18 mouse cellular contexts compared by ENCODE assay signal in the genomic region with DNA sequence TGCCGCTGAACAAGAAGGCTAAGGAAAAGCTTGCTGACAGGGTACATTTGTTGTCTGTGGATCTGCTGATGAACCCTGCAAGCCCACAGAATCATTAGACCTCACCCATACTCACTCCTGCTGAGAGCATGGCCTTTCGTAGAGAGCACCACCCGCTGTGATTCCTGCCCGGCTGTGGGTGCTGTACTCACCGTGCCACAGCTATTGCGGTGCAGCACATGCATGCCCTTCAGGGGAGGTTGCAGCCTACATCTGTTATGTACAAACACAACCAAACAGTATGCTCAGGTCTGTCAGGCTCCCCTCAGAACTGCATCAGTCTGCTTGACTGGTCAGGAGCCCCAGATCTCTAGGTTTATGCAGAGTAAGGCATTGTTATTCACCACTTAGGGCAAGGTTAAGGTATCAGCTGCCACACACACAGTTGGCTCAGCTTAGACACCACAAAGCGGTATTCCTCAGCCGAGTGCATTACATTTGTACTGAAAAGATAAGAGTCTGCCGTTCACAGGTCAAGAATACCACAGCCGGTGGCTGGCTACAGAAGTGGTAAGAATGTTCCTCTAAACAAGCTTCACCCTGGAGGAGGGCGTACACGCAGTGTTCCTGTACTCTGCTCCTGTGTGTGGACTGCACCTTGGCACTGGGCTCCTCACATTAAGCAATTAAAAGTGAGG. TPM values are rescaled to one million over a fixed set of nuclear protein-coding genes. Genes with fewer than 3 reads are reported as not detected.
DNase-seq lines count a peak whose midpoint lies in the region; ATAC-seq and TF ChIP-seq lines count a peak whose summit lies in the region.
"Had no signal": no experiment of that assay in that cellular context is flagged by ENCODE, and none has a peak within 500 bp of the region (broad histone marks: within the 10 kb centered on the region; RNA-seq: fewer than 3 reads in every experiment).

No protein-coding gene starts in this region.

- no peaks in the 10 kb centered on the region for H3K27me3 ChIP-seq in heart, embryonic 16.5 days (ENCODE audit: control insufficient read depth, insufficient read depth, low read length)
- no peaks in the 10 kb centered on the region for H3K27me3 ChIP-seq in MEL (ENCODE audit: control insufficient read depth in 1 of 2, insufficient read depth in 2 of 2, low read length in 2 of 2)
- no peaks in the 10 kb centered on the region for H3K27me3 ChIP-seq in liver, embryonic 15.5 days
- no peaks in the 10 kb centered on the region for H3K27me3 ChIP-seq in thymus, adult 2 months (ENCODE audit: control insufficient read depth, insufficient read depth, low read length)
- H3K27me3 ChIP-seq in forebrain, embryonic 15.5 days: no peaks in the 10 kb centered on the region
- H3K27me3 ChIP-seq: embryonic facial prominence, embryonic 12.5 days; neural tube, embryonic 13.5 days had no signal

- 57% methylated on average over 12 of the region's 12 CpGs for WGBS in heart, embryonic 16.5 days
- WGBS in liver, embryonic 15.5 days (ENCODE audit: insufficient replicate concordance): 27% methylated on average over 12 of the region's 12 CpGs
- 78% methylated on average over 12 of the region's 12 CpGs for WGBS in thymus, adult 2 months
- 93% methylated on average over 12 of the region's 12 CpGs for WGBS in forebrain, embryonic 15.5 days

- peak; percentile 63 for ATAC-seq in heart, embryonic 16.5 days (replicated peaks; ENCODE audit: extremely low read depth, insufficient read depth, low FRiP score)
- ATAC-seq in common myeloid progenitor, adult 5-6 weeks (replicated peaks; ENCODE audit: low read depth, poor library complexity, severe bottlenecking): peak; percentile 92
- peak; percentile 89 for ATAC-seq in liver, embryonic 15.5 days (ENCODE audit: insufficient read depth)
- no peak for ATAC-seq in forebrain, embryonic 15.5 days (replicated peaks)
- ATAC-seq: CD4-positive, CD25-positive, alpha-beta regulatory T cell, adult 4 months; forebrain, postnatal 0 days had no signal

- H3K4me2 ChIP-seq in heart, embryonic 16.5 days (ENCODE audit: low read depth, low read length): no peak overlapping the region
- H3K4me2 ChIP-seq in liver, embryonic 15.5 days: peak overlapping the region; percentile 44
- no peak overlapping the region for H3K4me2 ChIP-seq in forebrain, embryonic 15.5 days (replicated peaks)
- H3K4me2 ChIP-seq: embryonic facial prominence, embryonic 12.5 days; neural tube, embryonic 13.5 days had no signal

- no peak for TF ChIP-seq CTCF in MEL (IDR thresholded peaks at IDR 0.05 in 2 of 3, conservative IDR thresholded peaks at IDR 0.05 in 1 of 3; ENCODE audit: control insufficient read depth in 1 of 3, insufficient read depth in 1 of 3, low read depth in 2 of 3, low read length in 3 of 3, poor library complexity in 1 of 3, severe bottlenecking in 1 of 3)
- no peak for TF ChIP-seq CTCF in thymus, adult 2 months (IDR thresholded peaks at IDR 0.05; ENCODE audit: borderline replicate concordance, control insufficient read depth, extremely low read depth, insufficient read depth, low read length, poor library complexity)

- TF ChIP-seq RAD21 in MEL (IDR thresholded peaks at IDR 0.05; ENCODE audit: low read depth, low read length): no peak

- H3K9ac ChIP-seq in heart, embryonic 16.5 days (ENCODE audit: low read length): no peak overlapping the region
- H3K9ac ChIP-seq in MEL (ENCODE audit: control insufficient read depth, low read depth, low read length, poor library complexity, severe bottlenecking): no peak overlapping the region
- no peak overlapping the region for H3K9ac ChIP-seq in liver, embryonic 15.5 days
- H3K9ac ChIP-seq in forebrain, embryonic 15.5 days (replicated peaks): no peak overlapping the region
- H3K9ac ChIP-seq: embryonic facial prominence, embryonic 12.5 days; forebrain, postnatal 0 days; neural tube, embryonic 13.5 days had no signal

- DNase-seq in heart, adult 8-10 months (ENCODE audit: low spot score): no peak
- peak; percentile 93 for DNase-seq in MEL (ENCODE audit: low read depth, low spot score)
- no peak for DNase-seq in thymus, adult 2 months
- no peak for DNase-seq in ovary, postnatal 36 days (ENCODE audit: low spot score)
- DNase-seq: cerebellum, postnatal 10 days; forebrain, postnatal 0 days; kidney, adult 18-20 months; left cerebral cortex, postnatal 4 days; lung, postnatal 10 days; midbrain, embryonic 14.5 days had no signal

- peak overlapping the region; percentile 45; the same call in 1 of the 2 replicates for H3K27ac ChIP-seq in heart, embryonic 16.5 days (ENCODE audit: low read length)
- H3K27ac ChIP-seq in MEL (ENCODE audit: control insufficient read depth, low read depth, low read length): peak overlapping the region; percentile 55
- H3K27ac ChIP-seq in liver, embryonic 15.5 days (replicated peaks): peak overlapping the region; percentile 80
- no peak overlapping the region for H3K27ac ChIP-seq in thymus, adult 2 months (ENCODE audit: control insufficient read depth, insufficient read depth, low read length)
- no peak overlapping the region for H3K27ac ChIP-seq in forebrain, embryonic 15.5 days (replicated peaks)
- H3K27ac ChIP-seq: embryonic facial prominence, embryonic 12.5 days; layer of hippocampus, adult 2 months; neural tube, embryonic 13.5 days had no signal

- peak; percentile 92 to 93 for TF ChIP-seq EP300 in MEL (IDR thresholded peaks at IDR 0.05; ENCODE audit: low read depth in 1 of 2, low read length in 2 of 2)

- TF ChIP-seq POLR2A in MEL (IDR thresholded peaks at IDR 0.05; ENCODE audit: control insufficient read depth in 1 of 2, insufficient read depth in 1 of 2, low read depth in 1 of 2, low read length in 2 of 2, poor library complexity in 1 of 2): 0 out of 4 replicates have a peak, but pooled peaks of 1 of the 2 experiments have one; percentile 36
- no peak for TF ChIP-seq POLR2A in thymus, adult 2 months (IDR thresholded peaks at IDR 0.05; ENCODE audit: control insufficient read depth, extremely low read depth, insufficient read depth, low read length, poor library complexity)

- H3K4me1 ChIP-seq in heart, embryonic 16.5 days (ENCODE audit: control insufficient read depth, insufficient read depth, low read length): peaks cover 5% of the 10 kb centered on the region
- peaks cover 10 to 15% of the 10 kb centered on the region in 2 experiments for H3K4me1 ChIP-seq in MEL (ENCODE audit: control insufficient read depth in 1 of 2, insufficient read depth in 2 of 2, low read length in 2 of 2)
- H3K4me1 ChIP-seq in liver, embryonic 15.5 days (replicated peaks): peaks cover 25% of the 10 kb centered on the region
- H3K4me1 ChIP-seq in thymus, adult 2 months (replicated peaks; ENCODE audit: control insufficient read depth, insufficient read depth, low read length): no peaks in the 10 kb centered on the region
- no peaks in the 10 kb centered on the region for H3K4me1 ChIP-seq in forebrain, embryonic 15.5 days
- H3K4me1 ChIP-seq: embryonic facial prominence, embryonic 12.5 days; neural tube, embryonic 13.5 days had no signal

- no peaks in the 10 kb centered on the region for H3K9me3 ChIP-seq in heart, embryonic 16.5 days (replicated peaks; ENCODE audit: control insufficient read depth, low read length)
- H3K9me3 ChIP-seq in MEL (replicated peaks; ENCODE audit: insufficient read depth, low read length): no peaks in the 10 kb centered on the region
- no peaks in the 10 kb centered on the region for H3K9me3 ChIP-seq in liver, embryonic 15.5 days (replicated peaks)
- H3K9me3 ChIP-seq in forebrain, embryonic 15.5 days: no peaks in the 10 kb centered on the region
- H3K9me3 ChIP-seq: embryonic facial prominence, embryonic 12.5 days; neural tube, embryonic 13.5 days had no signal

- H3K79me2 ChIP-seq in MEL (ENCODE audit: control insufficient read depth, insufficient read depth, low read length, poor library complexity): no peaks in the 10 kb centered on the region

- H3K36me3 ChIP-seq in heart, embryonic 16.5 days (ENCODE audit: control insufficient read depth, insufficient read depth): peaks cover 23% of the 10 kb centered on the region
- peaks cover 16 to 25% of the 10 kb centered on the region in 2 experiments for H3K36me3 ChIP-seq in MEL (ENCODE audit: control insufficient read depth in 1 of 2, insufficient read depth in 2 of 2, low read length in 2 of 2)
- peaks cover 80% of the 10 kb centered on the region for H3K36me3 ChIP-seq in liver, embryonic 15.5 days (replicated peaks)
- peaks cover 12% of the 10 kb centered on the region; the same call in 1 of the 2 replicates for H3K36me3 ChIP-seq in thymus, adult 2 months (ENCODE audit: control insufficient read depth, insufficient read depth, low read length)
- peaks cover 88% of the 10 kb centered on the region for H3K36me3 ChIP-seq in forebrain, embryonic 15.5 days

- H3K4me3 ChIP-seq in heart, embryonic 16.5 days (ENCODE audit: low read length): no peak overlapping the region
- no peak overlapping the region for H3K4me3 ChIP-seq in MEL (ENCODE audit: control insufficient read depth in 1 of 2, insufficient read depth in 1 of 2, low read depth in 2 of 2, low read length in 2 of 2)
- no peak overlapping the region for H3K4me3 ChIP-seq in liver, embryonic 15.5 days (replicated peaks)
- H3K4me3 ChIP-seq in thymus, adult 2 months (ENCODE audit: control insufficient read depth, insufficient read depth, low read length): no peak overlapping the region
- no peak overlapping the region for H3K4me3 ChIP-seq in forebrain, embryonic 15.5 days
- H3K4me3 ChIP-seq: embryonic facial prominence, embryonic 12.5 days; layer of hippocampus, adult 2 months; neural tube, embryonic 13.5 days had no signal

RNA-seq across cellular contexts. Expression of a gene that starts 33.4 kb away (rescaled TPM):
- polyA plus RNA-seq in heart, embryonic 16.5 days (2015; fragmentation: Nextera tagmentation; extraction: Ambion mirVana): 22.8 and 25.4 TPM in 2 replicates
- 10 to 100 TPM; 33.7 to 42.1 (median 38.8) TPM for total RNA-seq in heart, adult 8-10 months (2022)
- 42.0 and 43.3 TPM in 2 replicates for total RNA-seq in MEL (2012; rRNA removed)
- 100 to 1,000 TPM in 1 of 2 experiments, 10 to 100 TPM in 1; 96.9 to 482 TPM for polyA plus RNA-seq in MEL (2012; ENCODE audit: insufficient read depth in 1 of 2, insufficient read length in 2 of 2, low read depth in 1 of 2, low replicate concordance in 2 of 2, missing spikeins in 1 of 2)
- total RNA-seq in common myeloid progenitor, adult 5-6 weeks (2017): 24.7 and 46.8 TPM in 2 replicates
- 11.1 and 11.2 TPM in 2 replicates for polyA plus RNA-seq in liver, embryonic 15.5 days (2015; fragmentation: Nextera tagmentation; extraction: Ambion mirVana)
- 19.5 and 22.0 TPM in 2 replicates for polyA plus RNA-seq in thymus, adult 2 months (2012; rRNA removed)
- polyA plus RNA-seq in forebrain, embryonic 15.5 days (2015; fragmentation: Nextera tagmentation; extraction: Ambion mirVana): 54.7 and 56.0 TPM in 2 replicates

RNA-seq across cellular contexts. Expression of a gene that starts 33.5 kb away (rescaled TPM):
- 24.2 and 25.5 TPM in 2 replicates for polyA plus RNA-seq in heart, embryonic 16.5 days (2015; fragmentation: Nextera tagmentation; extraction: Ambion mirVana)
- total RNA-seq in heart, adult 8-10 months (2022): 10 to 100 TPM; 13.7 to 15.1 (median 14.3) TPM
- total RNA-seq in MEL (2012; rRNA removed): 16.7 and 21.9 TPM in 2 replicates
- polyA plus RNA-seq in MEL (2012; ENCODE audit: insufficient read depth in 1 of 2, insufficient read length in 2 of 2, low read depth in 1 of 2, low replicate concordance in 2 of 2, missing spikeins in 1 of 2): 10 to 100 TPM in 1 of 2 experiments, not detected in 1; 25.7 TPM
- 21.8 and 22.3 TPM in 2 replicates for total RNA-seq in common myeloid progenitor, adult 5-6 weeks (2017)
- 23.9 and 25.4 TPM in 2 replicates for polyA plus RNA-seq in liver, embryonic 15.5 days (2015; fragmentation: Nextera tagmentation; extraction: Ambion mirVana)
- polyA plus RNA-seq in thymus, adult 2 months (2012; rRNA removed): 13.5 and 14.4 TPM in 2 replicates
- polyA plus RNA-seq in forebrain, embryonic 15.5 days (2015; fragmentation: Nextera tagmentation; extraction: Ambion mirVana): 32.2 and 33.0 TPM in 2 replicates

Comparison
In these comparisons a context has a peak if more than half of its experiments do, and no peak if none do; other contexts are left out.
1. H3K27ac ChIP-seq: peak in heart, embryonic 16.5 days (single experiment), MEL (single experiment) and liver, embryonic 15.5 days (single experiment); none in thymus, adult 2 months (single experiment) and forebrain, embryonic 15.5 days (single experiment).